12 mouse cellular contexts compared by ENCODE assay signal in the genomic region with DNA sequence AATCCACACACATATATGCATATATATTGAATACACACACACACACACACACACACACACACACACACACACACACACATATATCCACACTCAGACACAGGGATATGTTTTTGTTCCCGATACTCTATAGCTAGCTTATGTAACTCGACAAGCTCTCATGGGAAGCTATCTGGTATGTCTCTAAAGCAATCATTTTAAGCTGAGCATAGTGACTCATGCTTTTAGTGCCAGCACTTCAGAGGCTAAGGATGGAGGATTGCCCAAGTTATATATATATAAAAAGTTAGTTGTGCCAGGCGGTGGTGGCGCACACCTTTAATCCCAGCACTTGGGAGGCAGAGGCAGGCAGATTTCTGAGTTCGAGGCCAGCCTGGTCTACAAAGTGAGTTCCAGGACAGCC. TPM values are rescaled to one million over a fixed set of nuclear protein-coding genes. Genes with fewer than 3 reads are reported as not detected.
DNase-seq lines count a peak whose midpoint lies in the region; ATAC-seq and TF ChIP-seq lines count a peak whose summit lies in the region.
"Not testable (repeated sequence)": the region's sequence is repeated elsewhere in the genome, so short reads cannot be mapped to it uniquely, and the experiment has no call there.
"Had no signal": no experiment of that assay in that cellular context is flagged by ENCODE, and none has a peak within 500 bp of the region (broad histone marks: within the 10 kb centered on the region; RNA-seq: fewer than 3 reads in every experiment).

No protein-coding gene starts in this region.

- DNase-seq in 3134 (ENCODE audit: extremely low read depth, insufficient read length, low spot score) = peak; percentile 28
- peak; percentile 50 for DNase-seq in NIH3T3 (ENCODE audit: low read depth)
- not testable (repeated sequence) for DNase-seq in layer of hippocampus, adult 2 months (ENCODE audit: low spot score in 2 of 2)
- DNase-seq in left cerebral cortex, adult 9 months (ENCODE audit: low spot score in 2 of 2) = peak; percentile 28 to 40
- DNase-seq in right cerebral cortex, adult 18-20 months = peak; percentile 26

- not testable (repeated sequence) for TF ChIP-seq CTCF in layer of hippocampus, adult 2 months (conservative IDR thresholded peaks at IDR 0.05)

- H3K4me3 ChIP-seq in layer of hippocampus, adult 2 months = not testable (repeated sequence)

- H3K27ac ChIP-seq in layer of hippocampus, adult 2 months = peak overlapping the region; percentile 89; the same call in 1 of the 2 replicates

- peak; percentile 79 for ATAC-seq in frontal cortex, adult (ENCODE audit: low TSS enrichment)

RNA-seq across cellular contexts. Expression of gene Mog, which starts 4.0 kb away (rescaled TPM):
- 10 to 100 TPM; 42.6 to 45.6 TPM for total RNA-seq in layer of hippocampus, adult 2 months (2021)
- total RNA-seq: adrenal gland, adult 2 months; adrenal gland, postnatal 10 days; adrenal gland, postnatal 25 days; adrenal gland, postnatal 4 days; CH12.LX; forebrain, postnatal 0 days had no signal

RNA-seq across cellular contexts. Expression of gene Zfp57, which starts 18.3 kb away (rescaled TPM):
- total RNA-seq in layer of hippocampus, adult 2 months (2021) = 10 to 100 TPM; 15.0 to 15.8 TPM
- total RNA-seq: CH12.LX had no signal

RNA-seq across cellular contexts. Expression of gene Gabbr1, which starts 26.5 kb away (rescaled TPM):
- 100 to 1,000 TPM; 682 to 738 TPM for total RNA-seq in layer of hippocampus, adult 2 months (2021)

RNA-seq across cellular contexts. Expression of gene H2-M5, which starts 29.9 kb away (rescaled TPM):
- 1 to 10 TPM in 1 of 2 experiments, under 1 TPM in 1; 0.37 to 1.2 TPM for total RNA-seq in layer of hippocampus, adult 2 months (2021)
- total RNA-seq: adrenal gland, adult 2 months; adrenal gland, postnatal 10 days; adrenal gland, postnatal 25 days had no signal

RNA-seq across cellular contexts. Expression of gene 2410137M14Rik, which starts 38.2 kb away (rescaled TPM):
- not detected for total RNA-seq in layer of hippocampus, adult 2 months (2021)
- total RNA-seq: adrenal gland, adult 2 months; adrenal gland, postnatal 10 days; adrenal gland, postnatal 25 days; adrenal gland, postnatal 4 days; CH12.LX had no signal
